Mouse (Mus musculus): Measurements from ENCODE around the gene Nlrp4f. TPM values are rescaled to one million over a fixed set of nuclear protein-coding genes. Genes with fewer than 3 reads are reported as not detected.

Gene Nlrp4f
- not detected in 2 replicates for polyA plus RNA-seq (2015; fragmentation: Nextera tagmentation; extraction: Ambion mirVana)

DNA sequence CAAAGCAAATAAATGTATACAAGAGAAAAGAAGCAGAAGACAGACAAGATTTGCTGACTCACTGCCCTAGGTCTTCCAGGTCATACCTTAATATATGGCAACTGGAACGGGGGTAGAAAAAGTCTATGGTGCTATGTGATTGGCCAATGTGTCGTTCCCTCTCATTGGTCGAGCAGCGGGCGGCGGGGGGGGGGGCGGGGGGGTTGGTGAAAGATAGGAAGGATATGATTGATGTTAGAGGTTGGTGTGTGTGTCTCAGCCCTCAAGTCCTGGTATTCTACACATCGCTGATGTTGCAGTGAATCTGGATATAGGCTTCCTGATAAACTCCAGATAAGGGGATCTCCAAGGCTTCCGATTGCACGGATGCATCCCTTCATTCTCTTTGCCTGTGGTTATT lies at the start of gene Nlrp4f:
Gene Nlrp4f (minus strand): TSS at position 101 of the 400 bp plus-strand sequence.
- Histone ChIP-seq H3K27ac (ENCODE audit: low read depth, low read length) (no peak within 1 kb of the TSS), H3K9ac (ENCODE audit: low read depth, low read length) (no peak within 1 kb of the TSS), H3K4me3 (ENCODE audit: low read depth, low read length) (no peak within 1 kb of the TSS), H3K4me2 (replicated peaks; ENCODE audit: low read depth) (no peak within 1 kb of the TSS), H3K9me3 (ENCODE audit: control insufficient read depth) (no peaks in the 10 kb centered on the region), H3K36me3 (ENCODE audit: control insufficient read depth, insufficient read depth) (no peaks in the 10 kb centered on the region), H3K27me3 (replicated peaks; ENCODE audit: control insufficient read depth, insufficient read depth, low read length) (no peaks in the 10 kb centered on the region), H3K4me1 (replicated peaks; ENCODE audit: control insufficient read depth, insufficient read depth, low read length) (no peaks in the 10 kb centered on the region)
- no peak for TF ChIP-seq CTCF (IDR thresholded peaks at IDR 0.05; ENCODE audit: low read depth)
- WGBS = 81% methylated on average over 10 of the region's 10 CpGs
- no peak for ATAC-seq

DNA sequence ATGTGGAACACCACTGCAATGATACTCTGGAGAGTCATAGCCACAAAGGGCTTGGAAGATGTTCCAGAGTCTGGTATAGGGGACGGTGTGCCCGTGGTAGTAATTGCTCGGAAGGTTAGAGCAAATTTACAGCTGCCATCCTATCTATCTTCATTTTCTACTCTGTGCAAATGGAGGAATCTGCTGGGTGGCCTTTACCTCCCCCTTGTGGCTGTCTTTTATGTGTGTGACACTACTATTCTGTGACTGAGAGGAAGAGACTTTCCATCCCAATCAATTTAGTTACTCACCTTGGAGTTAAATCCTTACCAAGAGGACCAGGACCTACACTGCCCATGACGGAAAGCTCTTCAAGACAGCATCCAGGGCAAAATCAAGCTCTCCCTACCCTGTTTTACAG lies 37.5 kb upstream of the Nlrp4f start:
- H3K4me3 ChIP-seq (ENCODE audit: low read depth, low read length) = no peak overlapping the region
- no peaks in the 10 kb centered on the region for H3K27me3 ChIP-seq (replicated peaks; ENCODE audit: control insufficient read depth, insufficient read depth, low read length)
- H3K9ac ChIP-seq (ENCODE audit: low read depth, low read length) = no peak overlapping the region
- 0 out of 2 replicates have a peak, but pooled peaks cover 3% of the 10 kb centered on the region for H3K9me3 ChIP-seq (ENCODE audit: control insufficient read depth)
- 87% methylated on average over 4 of the region's 4 CpGs for WGBS
- 0 out of 2 replicates have a peak, but pooled peaks cover 10% of the 10 kb centered on the region for H3K4me1 ChIP-seq (replicated peaks; ENCODE audit: control insufficient read depth, insufficient read depth, low read length)
- H3K36me3 ChIP-seq (ENCODE audit: control insufficient read depth, insufficient read depth) = no peaks in the 10 kb centered on the region
- no peak overlapping the region for H3K4me2 ChIP-seq (replicated peaks; ENCODE audit: low read depth)
- no peak for ATAC-seq
- H3K27ac ChIP-seq (ENCODE audit: low read depth, low read length) = no peak overlapping the region
- peak; percentile 67 for TF ChIP-seq CTCF (IDR thresholded peaks at IDR 0.05; ENCODE audit: low read depth)

DNA sequence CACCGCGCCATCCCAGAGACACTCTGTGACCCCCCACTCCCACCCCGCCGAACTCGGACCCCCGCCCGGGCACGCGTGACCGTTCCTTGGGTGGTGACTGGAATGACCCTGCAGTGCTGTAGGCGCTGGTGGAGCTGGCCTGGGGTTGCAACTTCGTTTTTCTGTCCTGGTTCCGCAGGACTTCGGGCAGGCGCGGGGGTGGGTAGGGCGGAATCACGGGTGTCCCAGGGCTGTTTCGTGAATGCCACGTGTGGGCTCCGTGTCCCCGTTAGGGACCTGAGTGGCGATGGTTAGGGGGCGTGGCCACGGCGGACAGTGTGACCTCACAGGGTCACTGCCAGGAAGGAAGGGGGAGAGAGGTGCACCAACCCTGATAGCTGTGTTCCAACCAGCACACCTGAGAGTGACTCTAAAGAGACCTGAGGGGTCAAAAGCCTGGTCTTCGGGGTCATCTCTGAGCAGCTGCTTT lies 36.6 kb upstream of the Nlrp4f start:
- Histone ChIP-seq H3K27me3 (replicated peaks; ENCODE audit: control insufficient read depth, insufficient read depth, low read length) (no peaks in the 10 kb centered on the region), H3K4me2 (replicated peaks; ENCODE audit: low read depth) (peak overlapping the region; percentile 98), H3K36me3 (ENCODE audit: control insufficient read depth, insufficient read depth) (no peaks in the 10 kb centered on the region), H3K4me1 (replicated peaks; ENCODE audit: control insufficient read depth, insufficient read depth, low read length) (0 out of 2 replicates have a peak, but pooled peaks cover 10% of the 10 kb centered on the region), H3K9ac (ENCODE audit: low read depth, low read length) (peak overlapping the region; percentile 66; the same call in 1 of the 2 replicates), H3K9me3 (ENCODE audit: control insufficient read depth) (no peaks in the 10 kb centered on the region), H3K4me3 (ENCODE audit: low read depth, low read length) (peak overlapping the region; percentile 87), H3K27ac (ENCODE audit: low read depth, low read length) (no peak overlapping the region)
- TF ChIP-seq CTCF (IDR thresholded peaks at IDR 0.05; ENCODE audit: low read depth) = no peak
- no peak for ATAC-seq
- WGBS = 28% methylated on average over 25 of the region's 27 CpGs

DNA sequence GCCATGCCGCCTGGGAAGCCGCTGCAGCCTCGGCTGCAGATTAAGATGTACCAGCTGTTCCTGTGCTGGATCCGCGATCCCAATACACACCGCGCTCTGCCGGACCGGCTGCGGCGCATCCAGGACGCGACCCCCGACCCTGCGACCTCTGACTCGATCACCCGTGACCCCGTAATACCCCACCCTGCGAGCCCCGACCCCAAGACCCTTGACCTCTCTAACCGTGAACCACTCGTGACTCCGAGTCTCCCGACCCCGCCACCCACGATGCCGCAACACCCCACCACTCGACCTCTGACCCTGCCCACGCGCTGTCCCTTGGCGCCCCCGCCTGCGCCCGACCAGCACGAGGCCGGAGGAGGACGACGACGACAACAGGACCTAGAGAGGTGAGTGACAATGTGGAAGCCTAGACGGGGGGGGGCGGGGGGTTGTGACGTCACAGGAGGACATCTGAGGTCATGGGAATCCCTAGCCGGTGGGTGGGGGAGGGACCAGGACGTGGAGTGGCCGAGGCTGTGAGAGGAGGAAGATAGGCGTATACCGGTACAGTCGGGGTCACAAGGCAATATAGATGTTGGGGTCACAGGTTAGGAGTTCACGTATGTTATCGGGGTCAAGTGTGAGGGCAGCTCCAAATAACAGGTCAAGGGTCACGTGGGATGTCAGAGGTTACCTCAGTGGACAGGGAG lies 36.0 kb upstream of the Nlrp4f start:
- H3K9me3 ChIP-seq (ENCODE audit: control insufficient read depth) = no peaks in the 10 kb centered on the region
- H3K27me3 ChIP-seq (replicated peaks; ENCODE audit: control insufficient read depth, insufficient read depth, low read length) = no peaks in the 10 kb centered on the region
- peak overlapping the region; percentile 87 for H3K4me3 ChIP-seq (ENCODE audit: low read depth, low read length)
- WGBS = 3% methylated on average over 51 of the region's 51 CpGs
- no peaks in the 10 kb centered on the region for H3K36me3 ChIP-seq (ENCODE audit: control insufficient read depth, insufficient read depth)
- no peak for TF ChIP-seq CTCF (IDR thresholded peaks at IDR 0.05; ENCODE audit: low read depth)
- peak overlapping the region; percentile 91 for H3K27ac ChIP-seq (ENCODE audit: low read depth, low read length)
- 0 out of 2 replicates have a peak, but pooled peaks cover 10% of the 10 kb centered on the region for H3K4me1 ChIP-seq (replicated peaks; ENCODE audit: control insufficient read depth, insufficient read depth, low read length)
- H3K9ac ChIP-seq (ENCODE audit: low read depth, low read length) = peak overlapping the region; percentile 66
- peak overlapping the region; percentile 98 for H3K4me2 ChIP-seq (replicated peaks; ENCODE audit: low read depth)
- peak; percentile 28 for ATAC-seq

DNA sequence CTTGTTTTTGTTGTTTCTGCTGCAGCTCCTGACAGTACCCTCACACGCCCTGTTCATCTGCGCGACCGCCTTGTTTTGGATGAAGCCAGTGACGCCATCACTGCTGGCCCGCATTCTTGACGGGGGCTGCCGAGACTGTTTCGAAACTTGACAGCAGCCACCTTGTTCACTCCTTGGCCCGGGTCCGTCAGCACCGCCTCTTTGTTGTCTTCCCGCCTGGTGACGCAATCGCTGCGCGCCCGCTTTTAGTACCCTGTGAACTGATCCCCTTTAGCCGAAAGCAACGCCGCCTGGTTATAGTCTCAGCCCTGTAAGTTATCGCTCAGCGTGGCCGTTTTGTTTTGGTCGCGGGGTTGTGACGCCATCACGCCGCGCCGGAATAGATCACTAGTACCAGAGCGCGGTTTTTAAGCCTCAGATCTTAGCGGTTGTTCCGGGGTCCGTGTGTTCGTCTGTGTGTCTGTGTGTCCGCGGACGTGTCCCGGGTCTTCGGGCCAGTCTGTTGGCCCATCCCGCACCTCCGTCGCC lies 35.4 kb upstream of the Nlrp4f start:
- Histone ChIP-seq H3K4me3 (ENCODE audit: low read depth, low read length) (peak overlapping the region; percentile 87), H3K9me3 (ENCODE audit: control insufficient read depth) (no peaks in the 10 kb centered on the region), H3K4me1 (replicated peaks; ENCODE audit: control insufficient read depth, insufficient read depth, low read length) (0 out of 2 replicates have a peak, but pooled peaks cover 10% of the 10 kb centered on the region), H3K4me2 (replicated peaks; ENCODE audit: low read depth) (peak overlapping the region; percentile 98), H3K27ac (ENCODE audit: low read depth, low read length) (peak overlapping the region; percentile 91), H3K9ac (ENCODE audit: low read depth, low read length) (peak overlapping the region; percentile 66), H3K36me3 (ENCODE audit: control insufficient read depth, insufficient read depth) (no peaks in the 10 kb centered on the region), H3K27me3 (replicated peaks; ENCODE audit: control insufficient read depth, insufficient read depth, low read length) (no peaks in the 10 kb centered on the region)
- WGBS = under 1% methylated on average over 45 of the region's 45 CpGs
- peak; percentile 87 for ATAC-seq
- TF ChIP-seq CTCF (IDR thresholded peaks at IDR 0.05; ENCODE audit: low read depth) = no peak

DNA sequence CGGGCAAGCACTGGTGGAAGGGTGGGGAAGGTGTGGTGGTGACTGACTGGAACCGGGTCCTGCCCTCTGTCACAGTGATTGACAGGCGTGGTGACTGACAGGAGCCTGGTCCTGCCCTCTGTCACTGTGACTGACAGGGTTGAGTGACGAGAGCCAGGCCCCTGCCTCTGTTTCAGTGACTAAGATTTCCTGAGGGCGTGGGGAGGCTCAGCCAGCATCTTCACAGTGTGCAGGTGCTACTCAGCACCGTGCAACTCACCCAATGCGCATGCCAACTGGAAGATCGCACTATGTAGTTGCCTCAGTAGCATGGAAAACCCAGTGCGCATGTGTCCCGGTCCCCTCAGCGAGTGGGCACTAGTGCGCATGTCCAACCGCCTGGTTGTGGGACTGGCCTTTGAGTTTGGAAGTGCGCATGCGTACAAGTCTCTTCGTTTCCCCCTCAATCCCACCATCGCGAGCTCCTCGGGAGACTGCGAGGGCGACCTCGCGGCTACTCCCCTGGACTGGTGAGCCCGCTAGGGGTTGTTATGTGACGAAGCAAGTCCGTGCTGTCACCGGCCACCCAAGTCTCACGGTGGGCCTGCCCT lies 34.8 kb upstream of the Nlrp4f start:
- peak overlapping the region; percentile 91 for H3K27ac ChIP-seq (ENCODE audit: low read depth, low read length)
- H3K4me3 ChIP-seq (ENCODE audit: low read depth, low read length) = peak overlapping the region; percentile 87
- peak overlapping the region; percentile 66 for H3K9ac ChIP-seq (ENCODE audit: low read depth, low read length)
- H3K9me3 ChIP-seq (ENCODE audit: control insufficient read depth) = no peaks in the 10 kb centered on the region
- H3K4me2 ChIP-seq (replicated peaks; ENCODE audit: low read depth) = peak overlapping the region; percentile 98
- H3K4me1 ChIP-seq (replicated peaks; ENCODE audit: control insufficient read depth, insufficient read depth, low read length) = 0 out of 2 replicates have a peak, but pooled peaks cover 10% of the 10 kb centered on the region
- ATAC-seq = peak; percentile 93
- no peaks in the 10 kb centered on the region for H3K27me3 ChIP-seq (replicated peaks; ENCODE audit: control insufficient read depth, insufficient read depth, low read length)
- no peaks in the 10 kb centered on the region for H3K36me3 ChIP-seq (ENCODE audit: control insufficient read depth, insufficient read depth)
- no peak for TF ChIP-seq CTCF (IDR thresholded peaks at IDR 0.05; ENCODE audit: low read depth)
- under 1% methylated on average over 28 of the region's 28 CpGs for WGBS

Measured in intestine, postnatal 0 days (tissue).